Mouse (Mus musculus) stomach, postnatal 0 days (tissue): ENCODE data around the gene Zfp39.

Experiments used
- CTCF ChIP-seq: IDR thresholded peaks from 2 replicates; pipeline ENCODE4 v1.5.1; 2016; ENCODE audit warnings: antibody characterized with exemption, low read depth, mild to moderate bottlenecking, moderate library complexity
- EP300 ChIP-seq: optimal IDR thresholded peaks from 2 replicates; pipeline ENCODE3; 2016; ENCODE audit warnings: antibody characterized with exemption

DNA sequence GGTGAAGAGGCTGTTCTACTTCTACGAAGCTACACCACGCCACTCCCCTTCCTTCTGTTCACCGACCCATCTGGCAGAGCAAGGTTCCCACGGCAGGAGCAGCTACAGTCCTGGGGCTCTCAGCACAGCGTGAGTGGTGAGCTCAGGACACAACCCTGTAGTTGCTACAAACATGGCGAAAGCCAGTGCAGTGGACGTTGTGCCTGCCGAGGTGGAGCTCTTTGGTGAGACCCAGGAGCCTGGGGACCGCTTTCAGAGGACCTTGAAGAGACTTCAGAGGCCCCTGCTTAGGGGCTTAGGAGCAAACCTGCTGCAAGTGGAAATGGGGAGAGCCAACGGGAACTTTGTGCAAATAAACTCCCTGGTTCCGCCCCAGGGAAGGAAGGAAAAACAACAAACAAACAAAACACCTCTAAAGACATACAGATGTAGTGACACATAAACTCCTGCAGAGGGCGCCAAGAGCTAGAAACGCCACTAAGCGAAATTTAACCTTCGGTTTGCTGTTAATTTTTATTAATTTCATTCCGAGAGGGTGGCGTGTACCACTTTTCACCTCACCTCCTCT lies 10.5 kb upstream of the Zfp39 start:
- TF ChIP-seq CTCF (peak; percentile 83), EP300 (no peak)
